Mouse (Mus musculus) hindbrain, embryonic 10.5 days (tissue): Measurements from ENCODE around the gene Zfp462. TPM values are rescaled to one million over a fixed set of nuclear protein-coding genes. Genes with fewer than 3 reads are reported as not detected.

Experiments
- DNase-seq: peaks from one replicate; pipeline ENCODE4 v3.0.0-alpha.2; 2017; ENCODE audit warnings: low spot score
- H3K27ac ChIP-seq: fragments of 300-500 bp; sonication (generic); 2 replicates; pipeline ENCODE4 v1.5.1; 2016; ENCODE audit warnings: mild to moderate bottlenecking, moderate library complexity
- H3K27me3 ChIP-seq: fragments of 300-500 bp; sonication (generic); 2 replicates; pipeline ENCODE4 v1.6.1; 2016; ENCODE audit warnings: mild to moderate bottlenecking; ENCODE audit not compliant: poor library complexity, insufficient read depth, severe bottlenecking
- H3K36me3 ChIP-seq: fragments of 300-500 bp; sonication (generic); 2 replicates; pipeline ENCODE4 v1.6.1; 2016; ENCODE audit warnings: mild to moderate bottlenecking, moderate library complexity
- H3K4me1 ChIP-seq: fragments of 300-500 bp; sonication (generic); replicated peaks from 2 replicates; pipeline ENCODE4 v1.6.1; 2016; ENCODE audit warnings: mild to moderate bottlenecking
- H3K4me3 ChIP-seq: fragments of 300-500 bp; sonication (generic); 2 replicates; pipeline ENCODE4 v1.5.1; 2016; ENCODE audit warnings: mild to moderate bottlenecking, moderate library complexity
- H3K9me3 ChIP-seq: fragments of 300-500 bp; sonication (generic); 2 replicates; pipeline ENCODE4 v1.6.1; 2016; ENCODE audit warnings: mild to moderate bottlenecking, moderate library complexity
- WGBS: fragments of 180-500 bp; shearing (Covaris S2); methylation state at CpG from one replicate; pipeline ENCODE4 v1.1.7; 2016; 5-methylcytosine and 5-hydroxymethylcytosine counted together
- polyA plus RNA-seq: library from polyadenylated mRNA; unstranded; fragments of >200 nt; fragmentation: Nextera tagmentation; extraction: Ambion mirVana; gene quantifications from 2 replicates; pipeline ENCODE4 v1.2.1, GENCODE M21; 2016

Gene Zfp462
- polyA plus RNA-seq, 1 experiment from 2014 or later, result 14.2 TPM

DNA sequence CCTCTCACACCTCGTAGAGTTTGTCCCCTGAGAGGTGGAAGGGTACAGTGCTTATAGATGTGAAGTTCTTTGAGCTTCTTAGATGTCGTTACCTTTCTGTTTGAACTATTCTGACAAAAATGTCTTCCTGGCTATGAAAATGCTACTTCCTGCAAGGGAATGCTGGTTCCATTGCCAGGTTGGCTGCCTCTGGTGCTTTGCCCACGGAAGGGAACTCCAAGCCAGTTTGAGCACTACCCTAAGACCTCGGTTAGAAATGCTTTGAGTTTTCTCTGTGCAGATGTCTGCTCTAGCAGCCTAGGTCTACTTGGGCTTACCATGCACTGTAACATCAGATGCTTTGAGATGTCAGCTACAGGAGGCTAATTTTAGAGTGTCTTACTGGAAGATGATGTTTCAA is 17.3 kb downstream of the Zfp462 start:
- Histone ChIP-seq H3K36me3 (peaks cover 82% of the 10 kb centered on the region), H3K27ac (no peak overlapping the region), H3K9me3 (no peaks in the 10 kb centered on the region), H3K4me3 (no peak overlapping the region), H3K27me3 (no peaks in the 10 kb centered on the region), H3K4me1 (peaks cover 25% of the 10 kb centered on the region)
- no peak for DNase-seq
- 94% methylated on average over 4 of the region's 4 CpGs for WGBS

DNA sequence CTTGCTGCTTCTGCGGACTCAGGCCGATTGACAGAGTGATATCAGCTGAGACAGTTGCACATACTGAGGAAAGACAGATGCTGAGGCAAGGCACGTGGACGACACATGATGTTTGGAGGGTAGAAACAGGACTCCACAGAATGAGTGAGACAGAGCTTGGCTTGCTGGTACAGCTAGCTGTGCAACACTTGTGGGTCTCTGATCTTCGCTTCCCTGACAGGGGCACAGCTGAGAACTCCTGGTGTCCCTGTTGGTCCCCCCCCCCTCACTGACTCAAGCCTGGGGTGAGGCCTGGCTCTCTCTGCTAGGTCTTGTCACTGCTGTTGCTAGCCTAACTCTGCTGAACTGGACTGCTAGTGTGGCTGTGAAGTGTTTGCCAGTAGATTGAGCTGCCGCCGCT is 18.7 kb downstream of the Zfp462 start:
- DNase-seq, result no peak
- 87% methylated on average over 7 of the region's 7 CpGs for WGBS
- Histone ChIP-seq H3K27me3 (no peaks in the 10 kb centered on the region), H3K4me1 (peaks cover 25% of the 10 kb centered on the region), H3K4me3 (no peak overlapping the region), H3K9me3 (no peaks in the 10 kb centered on the region), H3K36me3 (peaks cover 82% of the 10 kb centered on the region), H3K27ac (no peak overlapping the region)

DNA sequence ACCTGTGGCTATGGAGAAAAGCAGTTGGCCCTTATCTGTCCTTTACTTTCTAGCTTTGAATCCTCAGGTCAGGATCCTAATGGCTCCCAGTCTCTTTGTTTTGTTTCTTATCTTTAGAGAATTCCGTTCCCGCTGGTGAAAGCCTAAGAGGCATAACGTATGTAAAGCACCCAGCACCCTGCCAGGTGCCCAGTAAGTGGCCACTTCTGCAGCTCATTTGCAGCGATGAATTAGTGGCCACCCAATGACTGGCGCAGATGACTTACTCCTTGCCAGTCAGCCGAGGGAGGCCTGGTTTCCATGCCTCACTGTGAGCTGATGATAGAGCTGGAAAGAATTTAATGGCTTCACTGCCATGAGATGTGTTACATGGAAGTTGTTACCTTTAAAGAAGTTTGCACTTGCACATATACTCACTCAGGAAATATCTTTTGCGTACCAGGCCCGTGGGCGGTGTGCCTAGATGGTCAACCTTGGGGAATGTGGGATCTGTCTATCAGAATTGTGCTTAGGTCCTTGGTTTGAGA is 20.4 kb downstream of the Zfp462 start:
- H3K36me3 ChIP-seq, result peaks cover 82% of the 10 kb centered on the region
- no peaks in the 10 kb centered on the region for H3K27me3 ChIP-seq
- no peak for DNase-seq
- H3K27ac ChIP-seq, result no peak overlapping the region
- peaks cover 25% of the 10 kb centered on the region for H3K4me1 ChIP-seq
- 81% methylated on average over 9 of the region's 9 CpGs for WGBS
- H3K9me3 ChIP-seq, result no peaks in the 10 kb centered on the region
- H3K4me3 ChIP-seq, result no peak overlapping the region

DNA sequence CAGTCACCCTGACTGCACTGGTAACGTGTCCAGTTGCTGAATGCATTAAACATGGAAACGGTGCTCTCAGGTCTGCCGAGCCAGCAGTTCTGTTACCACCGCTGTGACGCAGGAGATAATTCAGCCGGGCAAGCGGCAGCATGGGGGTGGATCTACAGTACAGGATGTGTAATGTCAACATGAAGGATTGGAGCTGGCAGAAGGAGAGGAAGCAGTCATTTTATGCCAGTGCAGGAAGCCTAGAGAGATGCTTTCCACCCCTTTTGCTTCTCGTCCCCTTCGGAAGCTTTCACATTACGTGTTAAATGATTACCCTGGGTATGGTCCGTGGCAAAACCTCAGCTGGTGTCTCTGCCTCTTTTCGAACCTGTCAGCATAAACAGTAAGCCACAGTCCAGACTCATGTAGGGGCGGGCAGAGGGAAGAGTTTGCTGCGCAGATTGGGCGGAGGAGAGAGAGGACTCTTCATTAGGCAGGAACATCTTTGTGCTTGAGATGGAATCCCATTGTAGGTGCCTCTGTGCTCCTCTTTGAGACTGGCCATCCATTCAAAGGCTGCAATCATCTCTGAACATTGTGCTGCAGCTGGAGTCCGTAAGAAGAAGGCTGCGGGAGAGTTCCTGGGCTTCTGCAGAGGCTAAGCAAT is 21.4 kb downstream of the Zfp462 start:
- peaks cover 78% of the 10 kb centered on the region for H3K36me3 ChIP-seq
- no peak overlapping the region for H3K4me3 ChIP-seq
- H3K27me3 ChIP-seq, result no peaks in the 10 kb centered on the region
- peaks cover 25% of the 10 kb centered on the region for H3K4me1 ChIP-seq
- no peak for DNase-seq
- no peak overlapping the region for H3K27ac ChIP-seq
- 78% methylated on average over 17 of the region's 17 CpGs for WGBS
- no peaks in the 10 kb centered on the region for H3K9me3 ChIP-seq

DNA sequence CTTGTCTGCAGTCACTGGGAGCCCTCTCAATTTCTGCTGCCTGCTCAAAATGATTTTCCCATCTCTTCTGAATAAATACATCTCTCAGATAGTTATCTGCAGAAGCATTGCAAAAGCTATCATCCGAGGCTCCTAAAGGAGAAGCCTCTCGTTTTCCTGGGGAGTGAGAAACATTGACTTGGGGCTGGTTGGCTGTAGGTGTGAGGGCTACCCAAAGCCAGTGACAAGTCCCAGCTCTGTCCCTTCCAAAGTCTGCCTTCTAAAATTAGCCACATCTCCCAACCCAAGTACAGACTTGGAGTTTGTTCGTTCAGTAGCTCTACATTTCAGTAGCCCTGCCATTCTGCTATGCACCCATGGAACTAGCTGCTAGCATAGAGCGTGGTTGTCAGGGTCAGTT is 22.3 kb downstream of the Zfp462 start:
- no peaks in the 10 kb centered on the region for H3K27me3 ChIP-seq
- no peak for DNase-seq
- H3K4me3 ChIP-seq, result no peak overlapping the region
- H3K9me3 ChIP-seq, result no peaks in the 10 kb centered on the region
- H3K27ac ChIP-seq, result no peak overlapping the region
- H3K36me3 ChIP-seq, result peaks cover 78% of the 10 kb centered on the region
- peaks cover 28% of the 10 kb centered on the region for H3K4me1 ChIP-seq
- 96% methylated on average over 4 of the region's 4 CpGs for WGBS

DNA sequence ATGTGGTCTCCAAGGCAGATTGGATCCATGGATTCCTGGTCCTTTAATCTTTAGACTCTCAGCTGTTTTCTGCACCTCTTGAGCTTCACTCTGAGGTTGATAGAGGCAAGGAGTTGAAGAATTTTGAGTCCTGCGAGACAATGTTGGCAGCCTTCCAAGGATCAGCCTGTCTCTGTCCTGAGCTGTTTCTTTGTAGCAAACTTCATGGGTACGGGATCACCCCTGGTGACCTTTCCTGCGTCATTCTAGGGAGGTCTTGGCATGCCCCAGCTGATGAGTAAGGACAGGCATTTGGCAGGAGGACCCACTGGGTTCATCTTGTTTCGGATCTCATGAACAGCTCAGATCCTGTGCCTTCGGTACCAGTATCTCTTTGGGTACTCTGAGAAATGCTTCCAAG is 22.9 kb downstream of the Zfp462 start:
- peaks cover 28% of the 10 kb centered on the region for H3K4me1 ChIP-seq
- 87% methylated on average over 5 of the region's 5 CpGs for WGBS
- H3K27me3 ChIP-seq, result no peaks in the 10 kb centered on the region
- no peak for DNase-seq
- no peaks in the 10 kb centered on the region for H3K9me3 ChIP-seq
- no peak overlapping the region for H3K4me3 ChIP-seq
- no peak overlapping the region for H3K27ac ChIP-seq
- peaks cover 76% of the 10 kb centered on the region for H3K36me3 ChIP-seq

DNA sequence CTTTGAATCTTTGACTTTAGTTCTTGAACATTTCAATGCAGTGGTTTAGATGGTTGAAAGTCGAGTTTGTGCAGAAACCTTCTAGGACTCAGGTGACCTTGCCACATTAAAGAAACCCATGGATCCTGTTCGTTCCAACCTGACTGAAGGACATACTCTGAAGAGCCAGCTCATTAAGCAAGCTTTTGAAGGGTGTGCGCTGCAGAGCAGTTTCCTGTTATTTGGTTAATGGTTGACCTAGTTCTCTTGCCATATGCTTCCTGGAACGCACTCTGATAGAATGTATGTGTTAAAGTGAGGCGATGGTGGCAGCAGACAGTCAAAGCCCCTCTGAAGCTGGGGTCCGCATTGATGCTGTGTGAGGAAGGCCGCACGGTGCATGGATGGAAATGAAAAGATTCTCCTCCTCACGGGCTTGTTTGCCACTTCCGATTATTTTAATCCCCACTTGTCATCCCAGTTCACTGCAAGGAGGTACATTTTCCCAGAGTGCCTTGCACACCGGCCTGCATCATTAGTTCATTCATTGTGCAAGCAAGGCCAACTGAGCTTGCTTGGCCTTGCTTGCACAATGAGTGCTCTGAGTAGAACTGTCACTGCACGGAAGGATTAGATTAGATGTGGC is 24.9 kb downstream of the Zfp462 start:
- H3K4me1 ChIP-seq, result peaks cover 25% of the 10 kb centered on the region
- peaks cover 87% of the 10 kb centered on the region for H3K36me3 ChIP-seq
- no peak for DNase-seq
- no peak overlapping the region for H3K27ac ChIP-seq
- WGBS, result 92% methylated on average over 12 of the region's 12 CpGs
- H3K27me3 ChIP-seq, result no peaks in the 10 kb centered on the region
- no peaks in the 10 kb centered on the region for H3K9me3 ChIP-seq
- H3K4me3 ChIP-seq, result no peak overlapping the region

DNA sequence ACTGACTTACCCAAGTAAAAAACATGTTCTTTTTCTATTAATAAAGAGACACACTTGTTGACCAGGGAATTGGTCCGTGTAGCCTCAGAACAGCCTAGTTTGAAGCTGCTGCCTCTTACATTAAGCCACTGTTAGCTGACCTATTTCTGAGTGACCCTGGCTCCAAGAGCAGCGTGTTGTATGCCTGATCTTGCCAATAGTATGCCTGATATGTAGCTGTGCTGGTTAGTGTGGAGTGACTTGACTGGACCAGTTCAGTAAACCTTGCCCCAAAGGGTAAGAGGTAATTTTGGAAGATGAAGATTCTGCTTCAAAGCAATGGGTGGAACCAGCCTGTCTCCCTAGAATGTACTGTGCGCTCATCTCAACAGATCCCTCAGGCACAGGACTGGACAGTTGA is 26.5 kb downstream of the Zfp462 start:
- Histone ChIP-seq H3K36me3 (peaks cover 80% of the 10 kb centered on the region), H3K4me3 (no peak overlapping the region), H3K4me1 (peaks cover 16% of the 10 kb centered on the region), H3K27ac (no peak overlapping the region), H3K9me3 (no peaks in the 10 kb centered on the region), H3K27me3 (no peaks in the 10 kb centered on the region)
- 98% methylated on average over 3 of the region's 3 CpGs for WGBS
- no peak for DNase-seq

DNA sequence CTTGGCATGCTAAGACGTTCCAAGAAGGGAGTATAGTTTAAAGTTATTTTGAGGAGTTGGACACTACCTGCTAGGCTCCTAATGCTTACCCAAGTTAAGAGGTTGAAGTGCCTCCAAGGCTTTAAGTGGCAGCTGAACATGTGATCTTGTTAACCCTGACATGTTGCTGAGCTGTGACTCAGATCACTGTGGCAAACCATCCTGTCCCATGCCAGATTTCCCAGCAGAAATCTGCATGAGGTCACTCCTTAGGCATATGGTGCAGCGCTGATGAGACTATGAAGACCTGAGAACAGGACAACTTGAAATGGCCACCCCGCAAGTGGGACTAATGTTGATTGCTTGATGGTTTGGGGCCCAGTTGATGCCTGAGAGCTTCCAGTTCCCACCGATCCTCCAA is 27.2 kb downstream of the Zfp462 start:
- Histone ChIP-seq H3K9me3 (no peaks in the 10 kb centered on the region), H3K36me3 (peaks cover 73% of the 10 kb centered on the region), H3K27ac (no peak overlapping the region), H3K4me1 (peaks cover 14% of the 10 kb centered on the region), H3K27me3 (no peaks in the 10 kb centered on the region), H3K4me3 (no peak overlapping the region)
- 93% methylated on average over 4 of the region's 4 CpGs for WGBS
- no peak for DNase-seq

DNA sequence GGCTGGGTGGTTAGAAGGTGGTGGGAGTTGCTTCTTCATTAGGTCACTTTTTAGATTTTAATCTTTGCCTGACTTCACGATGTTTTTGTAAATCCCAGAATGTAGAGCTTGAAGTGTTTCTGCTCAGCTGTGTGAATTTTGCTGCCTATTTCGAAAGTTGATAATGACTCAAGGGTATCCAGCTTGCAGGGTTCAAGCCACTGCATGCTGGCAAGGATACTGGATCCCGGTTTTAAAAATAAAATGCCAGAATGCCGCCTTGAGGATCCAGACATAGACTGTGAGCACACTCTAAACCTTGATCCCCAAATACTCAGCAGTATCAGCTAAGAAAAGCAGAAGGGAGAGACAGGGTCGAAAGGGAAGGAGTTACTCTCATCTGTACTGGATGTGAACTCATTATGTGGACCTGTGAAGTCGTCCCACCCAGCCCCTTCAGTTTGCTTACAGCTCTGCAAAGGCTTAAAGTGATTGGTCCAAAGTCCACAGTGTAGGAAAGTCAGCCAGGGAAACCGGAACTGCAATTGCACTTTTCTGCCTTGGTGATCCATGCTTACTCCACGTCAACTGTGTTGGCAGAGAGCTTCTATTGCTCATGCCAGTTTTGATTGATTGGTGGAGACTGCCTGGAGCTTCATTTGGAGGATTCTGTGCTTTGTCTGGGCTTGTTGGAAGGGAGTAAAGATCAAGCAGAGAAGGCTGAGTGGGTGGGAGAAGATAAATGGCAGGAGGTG is 28.1 kb downstream of the Zfp462 start:
- Histone ChIP-seq H3K27me3 (no peaks in the 10 kb centered on the region), H3K4me1 (peaks cover 23% of the 10 kb centered on the region), H3K27ac (no peak overlapping the region), H3K9me3 (no peaks in the 10 kb centered on the region), H3K4me3 (no peak overlapping the region), H3K36me3 (peaks cover 68% of the 10 kb centered on the region)
- WGBS, result 76% methylated on average over 8 of the region's 8 CpGs
- no peak for DNase-seq

DNA sequence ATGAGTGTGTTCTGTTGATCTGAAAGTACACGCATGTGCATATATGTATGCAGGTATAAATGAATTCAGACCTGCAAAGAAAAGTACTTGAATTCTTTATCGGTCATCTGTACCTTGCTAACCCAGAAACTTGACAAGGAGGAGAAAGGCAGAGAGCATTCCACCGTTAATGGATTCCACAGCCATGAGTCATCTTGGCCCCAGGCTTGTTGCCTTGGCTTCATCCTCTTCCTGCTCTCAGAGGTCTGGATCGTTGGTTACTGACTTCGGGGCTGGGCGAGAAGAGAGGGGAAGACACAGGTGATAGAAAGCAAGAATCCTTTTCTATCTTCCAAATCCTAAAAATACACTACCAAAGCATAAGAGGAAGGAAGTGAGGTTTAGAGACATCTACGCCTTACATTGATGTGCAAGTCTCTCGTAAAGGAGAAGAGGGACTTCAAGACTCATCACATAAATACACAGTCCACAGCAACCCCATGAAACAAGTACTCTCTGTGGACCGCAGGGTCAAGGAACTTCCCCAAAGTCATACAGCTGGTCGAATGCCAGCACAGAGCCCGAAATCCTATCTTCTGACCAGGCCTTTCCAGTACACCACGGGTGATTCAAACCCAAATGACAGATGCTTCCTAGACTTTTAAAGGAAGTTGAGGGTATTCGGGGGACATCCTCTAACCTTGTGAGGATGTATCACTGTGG is 35.1 kb downstream of the Zfp462 start:
- DNase-seq, result no peak
- Histone ChIP-seq H3K9me3 (no peaks in the 10 kb centered on the region), H3K27ac (no peak overlapping the region), H3K27me3 (no peaks in the 10 kb centered on the region), H3K36me3 (peaks cover 72% of the 10 kb centered on the region), H3K4me1 (peaks cover 27% of the 10 kb centered on the region), H3K4me3 (no peak overlapping the region)
- 85% methylated on average over 13 of the region's 13 CpGs for WGBS

DNA sequence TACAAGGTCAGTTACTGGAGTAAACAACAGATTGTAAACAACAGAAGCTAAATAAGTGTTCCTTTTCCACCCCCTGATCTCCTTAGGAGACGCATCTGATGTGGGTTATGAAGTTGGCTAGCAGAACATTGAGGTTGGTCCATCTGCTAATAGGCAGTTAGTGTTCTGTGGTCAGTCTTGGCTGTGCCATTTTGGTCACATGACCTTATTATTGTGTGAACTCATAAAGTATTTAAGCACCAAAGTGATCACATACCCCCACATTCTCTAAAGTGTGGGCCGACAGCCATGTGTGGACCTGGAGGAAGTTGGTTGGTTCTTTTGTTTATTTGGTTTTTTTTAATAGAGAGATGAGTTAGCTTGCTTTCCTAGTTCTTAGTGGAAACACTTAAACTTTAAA is 39.7 kb downstream of the Zfp462 start:
- Histone ChIP-seq H3K4me1 (0 out of 2 replicates have a peak, but pooled peaks cover 5% of the 10 kb centered on the region), H3K36me3 (peaks cover 79% of the 10 kb centered on the region), H3K27me3 (no peaks in the 10 kb centered on the region), H3K9me3 (no peaks in the 10 kb centered on the region), H3K27ac (no peak overlapping the region), H3K4me3 (no peak overlapping the region)
- 91% methylated on average over 2 of the region's 2 CpGs for WGBS
- DNase-seq, result no peak
